Mouse (Mus musculus): ENCODE results near the gene Eng.

Gene Eng

DNA sequence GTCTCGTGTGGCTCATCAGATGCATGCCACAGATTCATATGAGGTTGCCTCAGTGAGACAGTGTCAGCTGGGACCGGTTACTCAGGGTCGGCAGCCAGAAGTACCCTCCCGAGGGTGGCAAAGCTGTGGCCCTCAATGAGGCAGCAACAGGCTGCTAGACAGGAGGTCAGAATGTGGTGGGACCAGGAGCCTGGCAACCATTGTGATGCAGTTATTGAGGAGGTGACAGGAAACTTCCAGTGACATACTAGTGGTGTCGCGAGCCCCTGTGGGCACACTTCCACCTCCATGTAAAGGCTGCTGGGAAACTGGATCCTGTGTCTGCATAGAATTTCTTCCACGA, 24.9 kb upstream of the Eng start, which contains the start of gene Ak1:
Gene Ak1, plus strand, starts transcription at position 242 of the 343 bp plus-strand sequence.
- DNase-seq (ENCODE audit: low read depth, low spot score) = no peak

DNA sequence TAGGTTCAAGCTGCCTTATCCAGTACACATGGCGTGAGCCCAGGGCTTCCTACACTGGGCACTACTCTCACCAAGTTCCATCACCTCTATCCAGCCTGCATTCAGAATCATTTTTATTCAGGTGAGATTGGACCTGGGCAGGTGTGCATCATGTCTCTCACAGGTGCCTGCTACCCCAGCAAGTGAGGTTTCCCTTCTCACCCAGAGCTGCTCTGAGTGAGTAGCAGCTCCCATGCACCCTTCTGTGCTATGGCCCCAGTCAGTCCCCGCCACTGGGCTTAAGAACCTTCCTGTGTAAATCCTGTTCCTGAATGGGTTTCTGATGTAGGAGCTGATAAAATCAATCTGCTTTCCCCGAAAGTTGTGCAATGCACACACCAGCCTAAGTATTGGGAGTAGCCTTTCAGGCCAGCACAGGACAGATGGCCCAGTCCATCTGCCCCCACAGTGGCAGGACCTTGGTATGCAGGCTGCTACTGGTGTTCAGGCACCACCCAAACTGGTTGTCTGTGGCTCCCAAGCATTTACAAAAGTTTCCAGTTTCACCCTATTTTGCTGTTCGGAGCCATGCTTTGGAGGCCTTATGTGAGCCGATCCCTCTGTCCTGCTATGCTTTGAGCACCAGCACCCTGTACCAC, 22.2 kb upstream of the Eng start:
- no peak for DNase-seq (ENCODE audit: low read depth, low spot score)

- DNase-seq (ENCODE audit: low read depth, low spot score) = no peak
Measured at GRCm38 (mm10) chr2:32625212-32625872, 21.1 kb upstream of the Eng start.

GRCm38 (mm10) chr2:32625873-32626694, 20.3 kb upstream of the Eng start:
- DNase-seq (ENCODE audit: low read depth, low spot score) = no peak

- DNase-seq (ENCODE audit: low read depth, low spot score) = no peak
Measured at GRCm38 (mm10) chr2:32627266-32628043, 18.9 kb upstream of the Eng start.

GRCm38 (mm10) chr2:32628044-32628550, 18.3 kb upstream of the Eng start:
- DNase-seq (ENCODE audit: low read depth, low spot score) = no peak

DNA sequence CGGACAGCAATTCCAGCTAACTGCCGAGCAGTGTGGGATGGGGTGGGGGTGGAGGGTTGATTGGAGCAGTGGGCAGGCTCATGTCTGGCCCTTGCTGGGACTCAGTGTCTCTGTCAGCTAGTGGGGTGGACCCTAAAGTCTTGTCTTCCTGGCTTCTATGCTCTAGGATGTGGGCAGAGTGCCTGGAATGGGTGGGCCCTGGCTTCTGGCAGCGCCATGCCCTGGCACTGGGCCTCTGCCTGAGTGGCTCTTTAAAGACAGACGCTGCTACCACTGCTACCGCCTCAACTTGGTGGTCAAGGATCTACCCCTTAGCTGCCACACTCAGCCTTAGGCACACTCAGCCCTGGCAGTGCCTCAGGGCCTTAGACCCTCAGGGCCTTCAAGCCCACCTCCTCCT, 17.7 kb upstream of the Eng start:
- DNase-seq (ENCODE audit: low read depth, low spot score) = no peak

DNA sequence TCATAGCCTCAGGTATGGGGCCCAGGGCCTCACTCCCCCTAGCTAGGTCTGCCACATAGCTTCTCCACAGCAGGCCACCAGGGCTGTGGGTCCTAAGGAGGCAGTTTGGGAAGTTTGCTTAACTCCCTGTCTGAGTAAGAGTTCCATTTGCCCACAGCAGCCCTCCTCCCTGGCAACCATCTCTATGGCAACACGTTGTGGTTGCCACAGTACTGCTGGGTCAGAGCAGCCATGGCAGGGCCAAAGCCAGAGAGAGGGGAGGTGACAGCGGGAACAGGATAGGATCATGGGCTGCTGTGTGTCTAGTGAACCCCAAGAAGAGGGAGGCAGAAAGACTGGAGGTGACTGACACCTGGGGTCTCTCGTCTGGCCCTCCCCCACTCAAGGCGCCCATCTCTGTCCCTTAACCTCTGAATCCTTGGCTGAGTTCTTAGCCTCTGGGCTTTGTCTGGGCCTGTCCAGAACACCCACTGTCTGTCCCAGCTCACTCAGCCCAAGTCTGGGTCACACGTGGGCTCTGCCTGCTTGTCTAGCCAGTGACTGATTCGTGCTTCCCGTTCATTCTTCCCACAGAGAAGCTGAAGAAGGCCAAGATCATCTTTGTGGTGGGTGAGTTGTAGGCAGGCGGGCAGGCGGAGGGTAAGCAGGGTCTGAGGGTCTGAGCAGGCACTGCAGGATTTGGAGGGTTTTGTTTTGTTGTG, 17.0 kb upstream of the Eng start:
- DNase-seq (ENCODE audit: low read depth, low spot score) = no peak

- DNase-seq (ENCODE audit: low read depth, low spot score) = no peak
Measured at GRCm38 (mm10) chr2:32630036-32630435, 16.4 kb upstream of the Eng start.

GRCm38 (mm10) chr2:32631046-32631445, 15.3 kb upstream of the Eng start:
- DNase-seq (ENCODE audit: low read depth, low spot score) = no peak

DNA sequence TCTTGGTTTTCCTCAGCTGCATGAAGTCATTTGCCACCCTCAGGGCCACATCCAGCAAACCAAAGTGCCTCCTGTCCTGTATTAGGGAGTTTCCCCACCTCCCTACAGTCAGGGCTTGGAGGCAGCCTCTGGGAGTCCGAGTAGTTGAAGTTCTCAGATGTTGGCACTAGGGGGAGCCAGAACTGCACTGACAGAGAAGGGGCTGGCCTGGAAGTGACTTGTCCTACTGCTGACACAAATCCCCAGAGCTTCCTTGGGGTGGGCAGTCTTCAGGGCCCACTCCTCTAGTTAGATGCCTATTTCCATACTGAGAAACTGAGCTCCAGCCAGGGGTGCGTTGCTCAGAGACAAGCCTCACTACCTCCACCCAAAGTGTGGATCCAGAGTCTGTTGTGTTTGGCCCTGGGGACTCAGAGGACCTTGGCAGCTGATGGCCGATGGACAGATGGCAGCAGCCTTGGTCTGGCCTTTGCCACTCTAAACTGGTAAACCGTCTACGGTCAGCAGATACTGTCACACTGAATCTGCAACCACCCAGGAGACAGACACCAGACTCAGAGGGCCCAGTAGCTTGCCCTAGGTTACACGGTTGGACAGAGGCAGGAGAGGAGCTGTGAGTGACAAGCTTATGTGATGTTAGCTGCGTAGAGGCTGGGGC, 14.5 kb upstream of the Eng start:
- DNase-seq (ENCODE audit: low read depth, low spot score) = no peak

DNA sequence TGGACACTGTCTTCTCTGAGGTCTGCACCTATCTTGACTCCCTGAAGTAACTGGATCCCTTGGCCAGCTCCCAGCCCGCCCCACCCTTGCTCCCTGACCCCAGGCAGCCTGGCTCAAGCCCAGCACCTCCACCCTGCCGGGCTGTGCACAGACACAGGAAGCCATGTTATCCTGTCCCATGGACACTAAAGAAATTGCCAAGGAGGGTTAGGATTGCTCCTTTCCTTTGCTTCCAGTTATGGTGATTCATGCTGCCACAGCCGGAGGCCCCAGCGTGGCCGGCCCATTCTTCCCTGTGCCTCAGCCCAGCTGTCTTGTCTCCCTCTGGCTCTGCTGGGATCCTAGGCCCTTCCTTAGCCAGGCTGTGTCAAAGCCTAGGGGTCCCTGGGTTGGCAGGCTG, 12.7 kb upstream of the Eng start:
- no peak for DNase-seq (ENCODE audit: low read depth, low spot score)

DNA sequence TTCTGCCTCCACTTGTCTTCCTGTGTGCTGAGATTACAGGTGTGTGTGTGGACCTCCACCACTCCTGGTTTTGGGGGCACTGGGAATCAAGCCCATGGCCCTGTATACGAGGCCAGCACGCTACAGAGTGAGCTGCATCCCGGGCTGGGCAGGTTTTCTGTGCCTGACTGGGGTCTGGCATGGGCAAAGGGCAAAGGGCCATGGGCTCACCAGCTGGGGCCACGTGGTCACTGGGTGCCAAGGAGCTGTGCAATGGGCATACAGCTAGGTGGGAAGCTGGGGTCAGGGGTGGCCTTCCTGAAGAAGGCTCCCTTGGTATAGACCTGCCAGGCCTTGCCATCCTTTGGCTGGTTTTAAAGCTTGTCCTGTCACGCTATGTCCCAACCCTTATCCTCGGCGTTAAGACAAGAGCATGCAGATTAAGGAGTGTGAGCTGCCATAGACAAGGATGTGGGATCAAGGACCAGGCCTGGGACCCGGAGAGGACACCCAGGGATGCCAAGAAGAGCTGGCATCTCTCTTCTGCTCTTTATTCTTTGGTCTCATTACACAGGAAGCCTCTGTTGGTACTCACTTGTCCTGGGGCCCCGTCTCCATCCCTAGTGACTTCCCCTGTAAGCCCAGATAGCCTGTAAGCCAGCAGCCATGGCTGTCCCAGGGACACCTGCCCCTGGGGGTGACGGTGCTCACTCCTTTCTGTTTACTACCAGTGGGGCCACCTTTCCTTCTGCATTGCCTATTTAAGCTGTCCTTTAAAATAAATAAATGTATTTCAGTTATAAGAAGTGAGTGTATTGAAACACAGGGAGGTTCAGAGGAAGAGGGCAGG, 11.9 kb upstream of the Eng start:
- no peak for DNase-seq (ENCODE audit: low read depth, low spot score)

DNA sequence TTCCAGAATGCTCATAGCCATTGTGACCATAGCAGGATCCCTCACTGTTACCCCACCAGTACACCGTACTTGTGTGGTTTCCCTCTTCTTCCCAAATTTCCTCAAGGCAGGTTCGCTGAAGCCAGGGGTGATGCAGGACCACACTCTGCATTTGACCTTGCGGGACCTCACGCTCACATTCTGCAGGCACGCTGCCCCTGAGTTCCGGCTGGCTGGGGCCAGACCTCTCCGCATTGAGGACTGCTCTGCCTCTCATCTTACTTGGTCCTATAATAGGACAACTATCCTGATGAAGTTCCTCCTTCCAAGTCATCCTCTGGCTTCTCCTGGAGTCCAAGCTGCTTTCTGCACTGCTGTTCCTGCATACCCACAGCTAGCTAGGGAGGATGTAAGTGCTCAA, 9.8 kb upstream of the Eng start:
- no peak for DNase-seq (ENCODE audit: low read depth, low spot score)

GRCm38 (mm10) chr2:32637778-32638281, 8.6 kb upstream of the Eng start:
- no peak for DNase-seq (ENCODE audit: low read depth, low spot score)

DNA sequence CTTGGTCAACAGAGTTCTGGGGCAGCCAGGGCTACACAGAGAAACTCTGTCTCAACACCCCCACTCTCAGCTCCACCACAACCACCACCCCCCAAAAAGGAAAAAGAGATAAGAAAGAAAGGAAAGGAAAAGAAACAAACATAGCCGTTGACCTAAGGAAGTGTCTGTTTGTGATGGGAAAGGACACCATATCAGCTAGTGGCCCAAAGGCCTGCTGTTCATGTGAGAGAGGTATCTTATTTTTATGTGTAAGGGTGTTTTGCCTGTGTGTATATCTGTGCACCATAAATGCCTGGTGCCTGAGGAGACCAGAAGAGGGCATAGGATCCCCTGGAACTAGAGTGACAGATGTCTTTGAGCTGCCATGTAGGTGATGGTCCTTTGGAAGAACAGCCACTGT, 6.8 kb upstream of the Eng start:
- no peak for DNase-seq (ENCODE audit: low read depth, low spot score)

GRCm38 (mm10) chr2:32640550-32641051, 5.8 kb upstream of the Eng start:
- no peak for DNase-seq (ENCODE audit: low read depth, low spot score)

DNA sequence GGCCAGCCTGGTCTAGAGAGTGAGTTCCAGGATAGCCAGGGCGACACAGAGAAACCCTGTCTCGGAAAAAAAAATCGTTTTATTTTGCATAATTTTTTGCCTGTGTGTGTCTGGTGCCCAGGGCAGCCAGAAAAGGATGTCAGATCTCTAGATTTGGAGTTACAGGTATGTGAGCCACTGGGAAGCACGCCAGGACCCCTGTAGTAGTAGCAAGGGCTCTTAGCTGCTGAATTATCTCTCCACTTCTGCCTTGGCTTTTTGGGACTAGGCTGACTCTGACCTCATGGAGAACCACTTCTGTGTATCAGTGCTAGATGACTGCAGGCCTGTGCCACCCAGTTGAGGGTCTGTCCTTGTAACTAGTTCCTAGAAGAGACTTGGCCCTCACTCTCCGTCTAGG, 4.6 kb upstream of the Eng start:
- no peak for DNase-seq (ENCODE audit: low read depth, low spot score)

- DNase-seq (ENCODE audit: low read depth, low spot score) = no peak
Measured at GRCm38 (mm10) chr2:32642813-32643212, 3.6 kb upstream of the Eng start.
